Mouse (Mus musculus): ENCODE measurements around the gene Zcchc12. TPM values are rescaled to one million over a fixed set of nuclear protein-coding genes. Genes with fewer than 3 reads are reported as not detected.

The Zcchc12 gene
- polyA plus RNA-seq, 1 experiment, result 2.4 TPM

DNA sequence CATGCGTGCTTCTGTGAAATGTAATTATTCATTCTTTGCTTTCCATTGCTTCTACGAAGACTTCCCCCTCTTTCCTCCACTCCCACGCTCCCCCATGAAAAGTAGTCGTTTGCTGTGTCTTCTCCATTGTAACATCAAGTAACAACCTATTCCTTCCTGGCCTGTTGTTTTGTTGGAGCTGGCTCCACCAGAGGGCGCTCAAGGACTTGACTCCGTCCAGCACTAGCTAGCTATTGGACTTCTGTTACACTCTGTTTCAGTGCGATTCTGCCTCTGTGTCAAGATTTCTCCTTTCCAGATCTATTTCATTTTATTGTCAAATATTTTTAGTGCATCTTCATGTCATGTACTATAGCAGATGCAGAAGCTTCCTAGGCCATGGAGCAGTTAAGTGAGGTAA lies 30.1 kb downstream of the Zcchc12 start:
- no peak overlapping the region for H3K4me3 ChIP-seq (ENCODE audit: low read depth, low read length)
- H3K27me3 ChIP-seq (ENCODE audit: control insufficient read depth, insufficient read depth, low read length, poor library complexity, severe bottlenecking), result no peaks in the 10 kb centered on the region
- H3K36me3 ChIP-seq (ENCODE audit: control insufficient read depth, insufficient read depth, low read length, poor library complexity, severe bottlenecking), result no peaks in the 10 kb centered on the region
- H3K4me1 ChIP-seq (ENCODE audit: control insufficient read depth, insufficient read depth, low read length), result no peaks in the 10 kb centered on the region
- H3K9ac ChIP-seq (ENCODE audit: low read depth, poor library complexity, severe bottlenecking), result no peak overlapping the region
- H3K27ac ChIP-seq (ENCODE audit: insufficient read depth, low read length), result no peak overlapping the region
- TF ChIP-seq EP300 (IDR thresholded peaks at IDR 0.05; ENCODE audit: insufficient read depth, low read depth, low read length) (no peak), CTCF (IDR thresholded peaks at IDR 0.05; ENCODE audit: low read depth, low read length) (peak; percentile 67), POLR2A (IDR thresholded peaks at IDR 0.05; ENCODE audit: insufficient read depth, low read length) (no peak)
- no peaks in the 10 kb centered on the region for H3K9me3 ChIP-seq (replicated peaks; ENCODE audit: control insufficient read depth, insufficient read depth, low read length, poor library complexity, severe bottlenecking)

DNA sequence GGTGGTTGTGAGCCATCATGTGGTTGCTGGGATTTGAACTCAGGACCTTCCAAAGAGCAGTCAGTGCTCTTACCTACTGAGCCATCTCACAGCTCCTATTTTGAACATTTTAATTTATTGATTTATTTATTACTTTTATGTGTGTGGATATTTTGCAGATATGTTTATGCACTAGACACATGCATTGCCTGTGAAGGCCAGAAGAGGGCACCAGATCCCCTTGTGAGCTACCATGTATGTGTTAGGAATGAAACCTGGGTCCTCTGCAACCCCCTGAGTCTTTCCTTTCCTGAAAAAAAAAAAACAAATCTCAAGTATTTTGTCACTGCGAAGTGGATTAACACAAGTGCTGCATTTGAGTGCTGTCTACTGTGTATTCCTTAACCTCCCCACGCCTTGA lies 30.9 kb downstream of the Zcchc12 start:
- no peaks in the 10 kb centered on the region for H3K9me3 ChIP-seq (replicated peaks; ENCODE audit: control insufficient read depth, insufficient read depth, low read length, poor library complexity, severe bottlenecking)
- H3K4me3 ChIP-seq (ENCODE audit: low read depth, low read length), result no peak overlapping the region
- no peaks in the 10 kb centered on the region for H3K36me3 ChIP-seq (ENCODE audit: control insufficient read depth, insufficient read depth, low read length, poor library complexity, severe bottlenecking)
- H3K9ac ChIP-seq (ENCODE audit: low read depth, poor library complexity, severe bottlenecking), result no peak overlapping the region
- TF ChIP-seq EP300 (IDR thresholded peaks at IDR 0.05; ENCODE audit: insufficient read depth, low read depth, low read length), result no peak
- no peak for TF ChIP-seq POLR2A (IDR thresholded peaks at IDR 0.05; ENCODE audit: insufficient read depth, low read length)
- peak; percentile 18 for TF ChIP-seq CTCF (IDR thresholded peaks at IDR 0.05; ENCODE audit: low read depth, low read length)
- no peaks in the 10 kb centered on the region for H3K27me3 ChIP-seq (ENCODE audit: control insufficient read depth, insufficient read depth, low read length, poor library complexity, severe bottlenecking)
- no peaks in the 10 kb centered on the region for H3K4me1 ChIP-seq (ENCODE audit: control insufficient read depth, insufficient read depth, low read length)
- no peak overlapping the region for H3K27ac ChIP-seq (ENCODE audit: insufficient read depth, low read length)

DNA sequence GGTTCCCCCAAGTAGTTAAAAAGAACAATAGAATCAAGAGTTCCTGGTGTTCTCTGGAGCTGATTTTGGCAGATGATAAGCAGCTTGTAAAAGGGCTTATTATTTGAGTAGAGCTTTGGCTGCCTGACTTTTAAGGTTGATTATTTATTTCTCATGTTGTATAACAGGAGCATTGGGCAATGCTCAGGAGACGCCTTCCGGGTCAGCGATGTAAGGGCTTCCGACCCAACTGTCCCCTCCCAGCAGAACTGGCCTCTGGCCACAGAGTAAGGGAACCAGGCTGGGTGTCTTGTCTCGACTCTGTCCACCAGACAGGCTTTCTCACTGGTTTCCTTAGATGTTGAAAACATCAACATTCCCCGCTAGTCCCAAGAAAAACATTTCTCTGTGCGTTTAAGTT lies 33.2 kb downstream of the Zcchc12 start:
- H3K27me3 ChIP-seq (ENCODE audit: control insufficient read depth, insufficient read depth, low read length, poor library complexity, severe bottlenecking), result no peaks in the 10 kb centered on the region
- no peak overlapping the region for H3K4me3 ChIP-seq (ENCODE audit: low read depth, low read length)
- no peaks in the 10 kb centered on the region for H3K36me3 ChIP-seq (ENCODE audit: control insufficient read depth, insufficient read depth, low read length, poor library complexity, severe bottlenecking)
- H3K9ac ChIP-seq (ENCODE audit: low read depth, poor library complexity, severe bottlenecking), result no peak overlapping the region
- no peaks in the 10 kb centered on the region for H3K9me3 ChIP-seq (replicated peaks; ENCODE audit: control insufficient read depth, insufficient read depth, low read length, poor library complexity, severe bottlenecking)
- TF ChIP-seq POLR2A (IDR thresholded peaks at IDR 0.05; ENCODE audit: insufficient read depth, low read length), result no peak
- TF ChIP-seq EP300 (IDR thresholded peaks at IDR 0.05; ENCODE audit: insufficient read depth, low read depth, low read length), result no peak
- no peak for TF ChIP-seq CTCF (IDR thresholded peaks at IDR 0.05; ENCODE audit: low read depth, low read length)
- H3K4me1 ChIP-seq (ENCODE audit: control insufficient read depth, insufficient read depth, low read length), result no peaks in the 10 kb centered on the region
- no peak overlapping the region for H3K27ac ChIP-seq (ENCODE audit: insufficient read depth, low read length)

DNA sequence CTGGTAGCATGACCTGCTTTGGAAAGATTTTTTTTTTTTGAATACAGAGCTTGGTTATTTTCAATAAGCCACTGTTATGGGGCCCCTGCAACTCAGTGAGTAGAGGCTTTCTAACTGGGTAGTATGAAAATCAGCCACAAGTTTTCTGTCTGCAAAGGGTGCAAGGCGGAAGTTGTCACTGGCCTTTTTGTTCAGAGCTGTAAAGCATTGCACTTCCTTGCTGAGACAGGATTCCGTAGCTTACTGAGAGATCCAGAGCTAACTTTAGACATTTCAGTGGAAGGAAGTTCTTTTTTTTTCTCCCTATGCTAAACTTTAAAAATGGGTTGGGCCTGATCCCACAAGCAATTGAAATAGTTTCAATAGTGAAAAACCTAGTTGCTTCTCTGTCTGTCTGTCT lies 33.6 kb downstream of the Zcchc12 start:
- TF ChIP-seq CTCF (IDR thresholded peaks at IDR 0.05; ENCODE audit: low read depth, low read length), result no peak
- no peak for TF ChIP-seq EP300 (IDR thresholded peaks at IDR 0.05; ENCODE audit: insufficient read depth, low read depth, low read length)
- no peak for TF ChIP-seq POLR2A (IDR thresholded peaks at IDR 0.05; ENCODE audit: insufficient read depth, low read length)
- H3K27ac ChIP-seq (ENCODE audit: insufficient read depth, low read length), result no peak overlapping the region

DNA sequence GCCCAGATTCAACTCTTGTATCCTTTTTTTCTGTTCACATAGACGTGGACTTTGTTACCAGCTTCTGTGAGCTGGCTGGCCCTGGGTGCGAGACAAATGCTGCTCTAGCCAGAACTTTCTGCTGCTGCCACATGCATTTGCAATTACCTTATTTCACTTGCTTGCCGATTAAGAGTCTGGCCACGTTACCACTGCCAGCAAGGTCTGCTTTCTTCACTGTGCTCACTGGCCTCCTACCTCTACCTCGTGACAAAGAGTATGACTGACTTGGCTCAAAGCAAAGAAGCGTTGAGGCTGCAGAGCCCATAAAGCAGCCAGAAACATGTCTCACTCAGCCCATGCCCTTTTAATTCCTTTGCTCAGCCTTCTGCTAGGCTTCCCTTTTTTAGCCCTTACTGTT lies 39.9 kb downstream of the Zcchc12 start:
- H3K27ac ChIP-seq (ENCODE audit: insufficient read depth, low read length), result no peak overlapping the region
- H3K9me3 ChIP-seq (replicated peaks; ENCODE audit: control insufficient read depth, insufficient read depth, low read length, poor library complexity, severe bottlenecking), result no peaks in the 10 kb centered on the region
- no peak for TF ChIP-seq EP300 (IDR thresholded peaks at IDR 0.05; ENCODE audit: insufficient read depth, low read depth, low read length)
- TF ChIP-seq POLR2A (IDR thresholded peaks at IDR 0.05; ENCODE audit: insufficient read depth, low read length), result no peak
- no peak for TF ChIP-seq CTCF (IDR thresholded peaks at IDR 0.05; ENCODE audit: low read depth, low read length)

More for the DNA sequence above, 33.6 kb downstream of the Zcchc12 start:
- no peaks in the 10 kb centered on the region for H3K36me3 ChIP-seq (ENCODE audit: control insufficient read depth, insufficient read depth, low read length, poor library complexity, severe bottlenecking)
- no peaks in the 10 kb centered on the region for H3K27me3 ChIP-seq (ENCODE audit: control insufficient read depth, insufficient read depth, low read length, poor library complexity, severe bottlenecking)
- no peak overlapping the region for H3K4me3 ChIP-seq (ENCODE audit: low read depth, low read length)
- H3K4me1 ChIP-seq (ENCODE audit: control insufficient read depth, insufficient read depth, low read length), result no peaks in the 10 kb centered on the region
- H3K9me3 ChIP-seq (replicated peaks; ENCODE audit: control insufficient read depth, insufficient read depth, low read length, poor library complexity, severe bottlenecking), result no peaks in the 10 kb centered on the region
- no peak overlapping the region for H3K9ac ChIP-seq (ENCODE audit: low read depth, poor library complexity, severe bottlenecking)

More for the DNA sequence above, 39.9 kb downstream of the Zcchc12 start:
- Histone ChIP-seq H3K36me3 (ENCODE audit: control insufficient read depth, insufficient read depth, low read length, poor library complexity, severe bottlenecking) (no peaks in the 10 kb centered on the region), H3K27me3 (ENCODE audit: control insufficient read depth, insufficient read depth, low read length, poor library complexity, severe bottlenecking) (no peaks in the 10 kb centered on the region), H3K4me3 (ENCODE audit: low read depth, low read length) (no peak overlapping the region), H3K9ac (ENCODE audit: low read depth, poor library complexity, severe bottlenecking) (no peak overlapping the region), H3K4me1 (ENCODE audit: control insufficient read depth, insufficient read depth, low read length) (no peaks in the 10 kb centered on the region)

Other genes with a start within 250 kb of the Zcchc12 start
- 3.3 and 3.9 TPM in 2 replicates for gene Il13ra1, start 83.8 kb upstream of the Zcchc12 start, polyA plus RNA-seq (2011; ENCODE audit: insufficient read depth, insufficient read length, low read depth, missing spikeins)
- 1.5 and 1.9 TPM in 2 replicates for gene Lonrf3, start 132.4 kb downstream of the Zcchc12 start, polyA plus RNA-seq (2011; ENCODE audit: insufficient read depth, insufficient read length, low read depth, missing spikeins)
- gene Gm6268, start 205.4 kb downstream of the Zcchc12 start, polyA plus RNA-seq (2011; ENCODE audit: insufficient read depth, insufficient read length, low read depth, missing spikeins), result not detected in 2 replicates